Mouse (Mus musculus): ENCODE measurements around the gene Abcb9. TPM values are rescaled to one million over a fixed set of nuclear protein-coding genes. Genes with fewer than 3 reads are reported as not detected.

The Abcb9 gene
- polyA plus RNA-seq, 1 experiment from 2014 or later, result 1.6 TPM

DNA sequence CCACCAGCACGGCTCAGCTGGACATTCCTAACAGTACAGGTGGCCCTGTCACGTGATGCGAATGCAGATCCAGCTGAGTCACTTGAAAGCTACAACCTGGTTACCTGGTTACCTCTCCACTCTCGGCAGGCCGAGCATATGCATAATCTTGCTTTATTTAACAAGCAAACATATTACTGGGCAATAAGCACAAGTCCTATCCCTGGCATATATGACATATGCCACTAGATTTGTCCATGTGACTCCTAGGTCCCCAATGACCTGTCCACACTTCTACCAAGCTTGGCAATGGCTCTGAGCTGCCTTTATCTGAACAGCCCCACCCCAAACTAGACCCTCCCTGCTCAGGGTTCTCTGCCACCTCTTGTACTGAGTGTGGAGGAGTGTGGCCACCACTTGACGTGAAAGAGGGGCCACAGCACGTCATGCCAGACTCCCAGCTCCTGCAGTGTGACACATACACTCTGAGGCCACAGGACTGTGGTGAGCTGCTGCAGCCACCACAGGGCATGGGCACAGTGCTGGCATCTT, 79.2 kb downstream of the Abcb9 start:
- peak overlapping the region; percentile 68 for H3K9ac ChIP-seq
- 66% methylated on average over 7 of the region's 7 CpGs for WGBS
- H3K27me3 ChIP-seq (replicated peaks), result no peaks in the 10 kb centered on the region
- ATAC-seq (ENCODE audit: extremely low read depth, insufficient number of reproducible peaks, low FRiP score, low TSS enrichment), result no peak
- peaks cover 10% of the 10 kb centered on the region for H3K36me3 ChIP-seq
- peaks cover 99% of the 10 kb centered on the region for H3K4me1 ChIP-seq
- H3K9me3 ChIP-seq, result no peaks in the 10 kb centered on the region
- peak overlapping the region; percentile 96 for H3K27ac ChIP-seq (replicated peaks)
- 0 out of 2 replicates have a peak overlapping the region, but pooled peaks have one; percentile 15 for H3K4me2 ChIP-seq
- H3K4me3 ChIP-seq, result no peak overlapping the region

DNA sequence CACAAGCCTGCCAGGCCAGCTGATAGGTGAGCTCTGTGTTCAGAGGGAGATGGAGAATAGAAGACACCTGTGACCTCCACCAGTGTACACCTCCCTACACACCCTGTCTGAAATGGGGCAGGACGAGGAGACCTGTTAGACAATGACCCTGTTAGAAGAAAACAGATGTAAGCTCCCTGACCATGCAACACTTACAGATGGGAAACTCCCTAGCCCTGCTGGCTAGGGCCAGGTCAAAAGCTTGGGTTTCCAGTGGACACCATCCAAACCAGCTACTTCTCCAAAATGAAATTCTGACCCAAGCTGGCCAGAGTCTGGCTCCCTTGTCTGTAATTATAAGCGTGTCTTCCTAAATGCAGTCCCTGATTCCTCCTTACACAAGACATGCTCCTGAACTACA, 79.9 kb downstream of the Abcb9 start:
- WGBS, result 69% methylated on average over 2 of the region's 2 CpGs
- H3K9me3 ChIP-seq, result no peaks in the 10 kb centered on the region
- peak overlapping the region; percentile 96 for H3K27ac ChIP-seq (replicated peaks)
- ATAC-seq (ENCODE audit: extremely low read depth, insufficient number of reproducible peaks, low FRiP score, low TSS enrichment), result no peak
- peaks cover 99% of the 10 kb centered on the region for H3K4me1 ChIP-seq
- H3K36me3 ChIP-seq, result peaks cover 3% of the 10 kb centered on the region
- H3K4me3 ChIP-seq, result no peak overlapping the region
- peak overlapping the region; percentile 12; the same call in 1 of the 2 replicates for H3K9ac ChIP-seq
- 0 out of 2 replicates have a peak overlapping the region, but pooled peaks have one; percentile 62 for H3K4me2 ChIP-seq
- H3K27me3 ChIP-seq (replicated peaks), result no peaks in the 10 kb centered on the region

DNA sequence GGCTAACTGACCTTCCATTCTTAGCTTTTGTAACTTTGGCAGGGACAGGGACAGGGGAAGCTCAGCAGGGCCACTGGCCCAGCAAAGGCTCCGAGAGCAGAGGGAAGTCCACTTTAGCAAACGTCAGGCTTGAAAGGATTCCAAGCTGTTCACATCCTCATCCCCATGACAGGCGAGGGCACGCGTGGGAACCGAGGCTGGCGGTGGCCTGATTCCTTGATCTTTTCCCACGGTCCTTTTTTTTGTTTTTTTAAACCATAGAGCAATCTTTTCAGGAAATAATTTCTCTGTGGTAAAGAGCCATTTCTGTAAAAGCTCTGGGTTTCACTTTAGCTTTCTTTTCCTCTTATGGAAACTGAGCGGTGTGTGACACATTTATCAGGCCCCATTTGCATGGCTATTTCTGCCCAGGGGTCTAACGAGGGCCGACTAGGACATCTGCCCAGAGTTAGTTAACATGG, 80.8 kb downstream of the Abcb9 start:
- Histone ChIP-seq H3K4me2 (peak overlapping the region; percentile 62), H3K9me3 (no peaks in the 10 kb centered on the region), H3K27me3 (replicated peaks) (no peaks in the 10 kb centered on the region), H3K9ac (peak overlapping the region; percentile 79), H3K36me3 (peaks cover 8% of the 10 kb centered on the region), H3K4me3 (peak overlapping the region; percentile 27), H3K27ac (replicated peaks) (peak overlapping the region; percentile 96), H3K4me1 (peaks cover 100% of the 10 kb centered on the region)
- no peak for ATAC-seq (ENCODE audit: extremely low read depth, insufficient number of reproducible peaks, low FRiP score, low TSS enrichment)
- 9% methylated on average over 11 of the region's 11 CpGs for WGBS

DNA sequence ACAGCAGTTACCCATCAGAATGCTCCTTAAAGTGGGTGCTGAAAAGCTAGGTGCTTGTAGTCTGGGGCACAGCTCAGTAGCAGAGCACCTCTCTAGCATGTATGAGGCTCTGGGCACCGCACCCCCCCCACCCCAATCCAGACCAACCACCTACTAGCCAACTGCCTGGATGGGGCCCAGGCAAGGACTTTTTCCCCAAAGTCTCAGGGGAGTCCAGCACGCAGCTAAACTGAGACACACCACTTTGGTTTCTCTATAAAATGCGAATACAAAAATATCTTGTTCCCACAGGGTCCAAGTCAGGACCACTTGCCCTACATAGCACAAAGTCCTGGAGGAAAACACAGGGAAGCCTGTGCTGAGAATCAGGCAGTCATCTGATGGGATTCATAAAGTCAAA, 81.4 kb downstream of the Abcb9 start:
- H3K27me3 ChIP-seq (replicated peaks), result no peaks in the 10 kb centered on the region
- WGBS, result 60% methylated on average over 3 of the region's 3 CpGs
- H3K4me1 ChIP-seq, result peaks cover 97% of the 10 kb centered on the region
- H3K36me3 ChIP-seq, result peaks cover 14% of the 10 kb centered on the region
- H3K4me3 ChIP-seq, result peak overlapping the region; percentile 27; the same call in 1 of the 2 replicates
- ATAC-seq (ENCODE audit: extremely low read depth, insufficient number of reproducible peaks, low FRiP score, low TSS enrichment), result no peak
- peak overlapping the region; percentile 79 for H3K9ac ChIP-seq
- H3K9me3 ChIP-seq, result no peaks in the 10 kb centered on the region
- peak overlapping the region; percentile 96 for H3K27ac ChIP-seq (replicated peaks)
- peak overlapping the region; percentile 62 for H3K4me2 ChIP-seq

DNA sequence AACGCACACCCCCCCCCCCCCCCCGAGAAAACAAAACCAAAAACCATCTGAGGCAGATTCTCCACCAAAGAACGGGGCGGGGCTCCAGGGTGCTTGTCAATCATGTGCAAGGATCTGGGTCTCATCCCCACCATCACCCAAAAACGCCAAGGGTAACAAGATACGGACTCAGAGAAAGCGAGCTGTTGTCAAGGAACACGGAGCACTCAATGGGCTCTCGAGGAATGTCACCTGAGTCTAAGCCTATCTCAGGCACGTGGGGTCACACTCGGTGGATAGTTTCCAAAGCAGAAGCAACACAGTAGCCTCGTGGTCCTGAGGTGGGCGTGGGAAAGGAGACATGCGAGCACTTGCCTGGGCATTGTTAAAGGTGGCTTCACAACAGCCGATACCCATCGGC, 81.9 kb downstream of the Abcb9 start:
- Histone ChIP-seq H3K9ac (peak overlapping the region; percentile 79), H3K4me2 (peak overlapping the region; percentile 62), H3K4me3 (0 out of 2 replicates have a peak overlapping the region, but pooled peaks have one; percentile 2), H3K27me3 (replicated peaks) (no peaks in the 10 kb centered on the region), H3K9me3 (no peaks in the 10 kb centered on the region), H3K4me1 (peaks cover 93% of the 10 kb centered on the region), H3K36me3 (peaks cover 18% of the 10 kb centered on the region), H3K27ac (replicated peaks) (peak overlapping the region; percentile 96)
- 54% methylated on average over 16 of the region's 16 CpGs for WGBS
- no peak for ATAC-seq (ENCODE audit: extremely low read depth, insufficient number of reproducible peaks, low FRiP score, low TSS enrichment)

DNA sequence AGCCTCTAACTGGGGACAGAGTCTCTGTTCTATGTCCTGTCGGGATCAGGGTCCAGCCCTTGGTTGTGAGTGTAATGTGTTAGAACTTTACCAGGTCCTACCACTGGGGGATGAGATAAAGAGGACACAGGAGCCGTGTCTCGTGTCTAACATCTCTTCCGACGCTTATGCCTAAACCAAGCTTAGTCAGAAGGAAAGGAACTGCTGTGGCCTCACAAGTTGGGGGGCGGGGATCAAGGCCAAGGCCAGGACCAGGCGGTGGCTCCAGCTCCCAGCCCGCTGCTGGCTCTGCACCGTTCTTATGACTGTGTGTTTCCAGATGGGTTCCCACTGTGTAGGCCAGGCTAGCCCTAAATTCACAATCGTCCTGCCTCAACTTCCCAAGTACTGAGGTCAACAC, 82.7 kb downstream of the Abcb9 start:
- Histone ChIP-seq H3K27ac (replicated peaks) (peak overlapping the region; percentile 96), H3K27me3 (replicated peaks) (no peaks in the 10 kb centered on the region), H3K9ac (peak overlapping the region; percentile 75), H3K4me3 (no peak overlapping the region), H3K36me3 (peaks cover 27% of the 10 kb centered on the region), H3K4me1 (peaks cover 84% of the 10 kb centered on the region), H3K9me3 (no peaks in the 10 kb centered on the region), H3K4me2 (peak overlapping the region; percentile 62; the same call in 1 of the 2 replicates)
- no peak for ATAC-seq (ENCODE audit: extremely low read depth, insufficient number of reproducible peaks, low FRiP score, low TSS enrichment)
- WGBS, result 49% methylated on average over 10 of the region's 10 CpGs

DNA sequence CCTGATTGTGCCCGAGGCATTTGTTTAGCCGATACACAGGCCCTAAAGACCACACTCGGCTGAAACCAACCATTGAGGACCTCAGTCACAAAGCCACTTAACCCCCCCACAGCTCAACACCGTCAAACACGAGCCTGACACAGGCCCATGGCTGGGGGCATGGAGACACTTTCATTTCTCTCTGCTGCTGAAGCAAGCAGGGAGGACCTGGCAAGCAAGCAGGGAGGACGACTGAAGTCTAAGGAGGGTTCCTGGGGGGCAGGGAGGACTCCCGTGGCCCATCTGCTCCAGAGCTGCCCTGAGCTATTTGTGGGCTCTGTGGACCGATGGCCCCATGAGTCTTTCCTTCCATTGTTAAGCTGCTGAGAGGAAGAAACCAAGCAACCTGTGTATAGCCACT, 83.7 kb downstream of the Abcb9 start:
- peak overlapping the region; percentile 96 for H3K27ac ChIP-seq (replicated peaks)
- peak overlapping the region; percentile 75 for H3K9ac ChIP-seq
- peaks cover 37% of the 10 kb centered on the region for H3K36me3 ChIP-seq
- peaks cover 80% of the 10 kb centered on the region for H3K4me1 ChIP-seq
- H3K4me2 ChIP-seq, result peak overlapping the region; percentile 62
- no peaks in the 10 kb centered on the region for H3K27me3 ChIP-seq (replicated peaks)
- peak overlapping the region; percentile 33 for H3K4me3 ChIP-seq
- WGBS, result 10% methylated on average over 8 of the region's 8 CpGs
- ATAC-seq (ENCODE audit: extremely low read depth, insufficient number of reproducible peaks, low FRiP score, low TSS enrichment), result no peak
- H3K9me3 ChIP-seq, result no peaks in the 10 kb centered on the region

Other genes starting within 250 kb of the Abcb9 start
- 0.09 TPM in 1 of 2 replicates, not detected in the other for gene Hcar2, start 230.3 kb downstream of the Abcb9 start, polyA plus RNA-seq (2015; fragmentation: Nextera tagmentation; extraction: Ambion mirVana)
- 0.10 and 0.20 TPM in 2 replicates for gene Hcar1, start 215.8 kb downstream of the Abcb9 start, polyA plus RNA-seq (2015; fragmentation: Nextera tagmentation; extraction: Ambion mirVana)
- gene Denr, start 188.6 kb downstream of the Abcb9 start, polyA plus RNA-seq (2015; fragmentation: Nextera tagmentation; extraction: Ambion mirVana), result 81.9 and 97.3 TPM in 2 replicates
- gene Gm43518, start 168.4 kb downstream of the Abcb9 start, polyA plus RNA-seq (2015; fragmentation: Nextera tagmentation; extraction: Ambion mirVana), result 1.3 and 2.9 TPM in 2 replicates
- 3.7 TPM in 2 replicates for gene Ccdc62, start 165.1 kb downstream of the Abcb9 start, polyA plus RNA-seq (2015; fragmentation: Nextera tagmentation; extraction: Ambion mirVana)
- gene Hip1r, start 122.2 kb downstream of the Abcb9 start, polyA plus RNA-seq (2015; fragmentation: Nextera tagmentation; extraction: Ambion mirVana), result 4.7 and 5.6 TPM in 2 replicates
- 51.2 and 52.2 TPM in 2 replicates for gene Vps37b, start 63.5 kb downstream of the Abcb9 start, polyA plus RNA-seq (2015; fragmentation: Nextera tagmentation; extraction: Ambion mirVana)
- 18.3 and 18.8 TPM in 2 replicates for gene Ogfod2, start 16.5 kb upstream of the Abcb9 start, polyA plus RNA-seq (2015; fragmentation: Nextera tagmentation; extraction: Ambion mirVana)
- gene Arl6ip4, start 20.3 kb upstream of the Abcb9 start, polyA plus RNA-seq (2015; fragmentation: Nextera tagmentation; extraction: Ambion mirVana), result 68.5 and 70.8 TPM in 2 replicates
- gene Pitpnm2, start 154.0 kb upstream of the Abcb9 start, polyA plus RNA-seq (2015; fragmentation: Nextera tagmentation; extraction: Ambion mirVana), result 5.1 and 6.6 TPM in 2 replicates
- gene Mphosph9, start 232.2 kb upstream of the Abcb9 start, polyA plus RNA-seq (2015; fragmentation: Nextera tagmentation; extraction: Ambion mirVana), result 10.2 and 13.6 TPM in 2 replicates
- gene 2810006K23Rik, start 232.3 kb upstream of the Abcb9 start, polyA plus RNA-seq (2015; fragmentation: Nextera tagmentation; extraction: Ambion mirVana), result 18.5 and 19.5 TPM in 2 replicates

Data from heart, embryonic 13.5 days (tissue).